Mouse (Mus musculus): Measurements from ENCODE around the gene Ovol3.

- TF ChIP-seq POLR2A (IDR thresholded peaks at IDR 0.05; ENCODE audit: control insufficient read depth, extremely low read depth, insufficient read depth, low read length, poor library complexity) (no peak), CTCF (IDR thresholded peaks at IDR 0.05; ENCODE audit: borderline replicate concordance, control insufficient read depth, extremely low read depth, insufficient read depth, low read length, poor library complexity) (no peak)
Observed at GRCm38 (mm10) chr7:30184641-30185348, 50.7 kb downstream of the Ovol3 start.
